Mouse (Mus musculus) ES-Bruce4 (cell line): Measurements from ENCODE around the gene Qrfp. TPM values are rescaled to one million over a fixed set of nuclear protein-coding genes. Genes with fewer than 3 reads are reported as not detected.

Experiments
- H3K27ac ChIP-seq: 2 replicates; pipeline ENCODE4 v1.5.1; 2012; ENCODE audit warnings: low read length, inconsistent platforms; ENCODE audit not compliant: insufficient read depth
- H3K27me3 ChIP-seq: 2 replicates; pipeline ENCODE4 v1.6.1; 2012; ENCODE audit warnings: mild to moderate bottlenecking, low read length, inconsistent platforms; ENCODE audit not compliant: control insufficient read depth, poor library complexity, insufficient read depth, severe bottlenecking
- H3K36me3 ChIP-seq: 2 replicates; pipeline ENCODE4 v1.6.1; 2012; ENCODE audit warnings: inconsistent platforms, mild to moderate bottlenecking, low read length, moderate library complexity; ENCODE audit not compliant: control insufficient read depth, poor library complexity, insufficient read depth, severe bottlenecking
- H3K4me1 ChIP-seq: one replicate; pipeline ENCODE4 v1.8.1; 2011; ENCODE audit warnings: low read length; ENCODE audit not compliant: control insufficient read depth, insufficient read depth
- H3K4me3 ChIP-seq: 2 replicates; pipeline ENCODE4 v1.5.1; 2011; ENCODE audit warnings: low read depth, mild to moderate bottlenecking, low read length
- H3K9ac ChIP-seq: 2 replicates; pipeline ENCODE4 v1.6.1; 2012; ENCODE audit warnings: low read depth, mild to moderate bottlenecking, inconsistent platforms; ENCODE audit not compliant: poor library complexity, severe bottlenecking
- H3K9me3 ChIP-seq: replicated peaks from 2 replicates; pipeline ENCODE4 v1.6.1; 2012; ENCODE audit warnings: mild to moderate bottlenecking, low read length, inconsistent platforms; ENCODE audit not compliant: control insufficient read depth, poor library complexity, insufficient read depth, severe bottlenecking
- CTCF ChIP-seq: IDR thresholded peaks from one replicate; pipeline ENCODE4 v1.8.1; 2011; ENCODE audit warnings: low read depth, low read length
- EP300 ChIP-seq: IDR thresholded peaks from 2 replicates; pipeline ENCODE4 v1.6.1; 2011; ENCODE audit warnings: low read depth, low read length; ENCODE audit not compliant: insufficient read depth
- POLR2A ChIP-seq: IDR thresholded peaks from one replicate; pipeline ENCODE4 v1.8.1; 2011; ENCODE audit warnings: low read length; ENCODE audit not compliant: insufficient read depth
- polyA plus RNA-seq: library from polyadenylated mRNA; stranded (reverse); fragments of >200 nt; gene quantifications from 2 replicates; pipeline ENCODE4 v1.2.4, GENCODE M21; 2011; ENCODE audit warnings: low read depth; ENCODE audit not compliant: missing spikeins, insufficient read depth, insufficient read length

The Qrfp gene
- polyA plus RNA-seq, 1 experiment, result not detected

GRCm38 (mm10) chr2:31823933-31824730 lies 13.8 kb upstream of the Qrfp start:
- H3K4me1 ChIP-seq, result no peaks in the 10 kb centered on the region
- no peaks in the 10 kb centered on the region for H3K36me3 ChIP-seq
- no peaks in the 10 kb centered on the region for H3K27me3 ChIP-seq
- no peak overlapping the region for H3K4me3 ChIP-seq
- no peaks in the 10 kb centered on the region for H3K9me3 ChIP-seq
- H3K9ac ChIP-seq, result no peak overlapping the region
- TF ChIP-seq POLR2A, result no peak
- TF ChIP-seq CTCF, result peak; percentile 71
- no peak for TF ChIP-seq EP300
- H3K27ac ChIP-seq, result no peak overlapping the region

GRCm38 (mm10) chr2:31822524-31823371 lies 12.4 kb upstream of the Qrfp start:
- no peaks in the 10 kb centered on the region for H3K36me3 ChIP-seq
- no peaks in the 10 kb centered on the region for H3K27me3 ChIP-seq
- no peak overlapping the region for H3K9ac ChIP-seq
- TF ChIP-seq POLR2A (no peak), CTCF (no peak), EP300 (no peak)
- H3K4me3 ChIP-seq, result peak overlapping the region; percentile 7
- no peaks in the 10 kb centered on the region for H3K9me3 ChIP-seq
- no peak overlapping the region for H3K27ac ChIP-seq
- H3K4me1 ChIP-seq, result no peaks in the 10 kb centered on the region

GRCm38 (mm10) chr2:31815367-31815766 lies 5.0 kb upstream of the Qrfp start:
- TF ChIP-seq EP300, result no peak
- TF ChIP-seq CTCF, result peak; percentile 88
- TF ChIP-seq POLR2A, result no peak
- Histone ChIP-seq H3K4me3 (no peak overlapping the region), H3K4me1 (no peaks in the 10 kb centered on the region)

GRCm38 (mm10) chr2:31814699-31815098 lies 4.3 kb upstream of the Qrfp start:
- Histone ChIP-seq H3K27ac (no peak overlapping the region), H3K27me3 (no peaks in the 10 kb centered on the region), H3K4me3 (no peak overlapping the region), H3K36me3 (no peaks in the 10 kb centered on the region), H3K9ac (no peak overlapping the region), H3K4me1 (no peaks in the 10 kb centered on the region), H3K9me3 (no peaks in the 10 kb centered on the region)
- TF ChIP-seq POLR2A (no peak), EP300 (no peak), CTCF (no peak)

More at GRCm38 (mm10) chr2:31815367-31815766, 5.0 kb upstream of the Qrfp start:
- H3K36me3 ChIP-seq, result no peaks in the 10 kb centered on the region
- no peaks in the 10 kb centered on the region for H3K9me3 ChIP-seq
- no peak overlapping the region for H3K9ac ChIP-seq
- H3K27me3 ChIP-seq, result no peaks in the 10 kb centered on the region
- no peak overlapping the region for H3K27ac ChIP-seq

GRCm38 (mm10) chr2:31813641-31814040 lies 3.3 kb upstream of the Qrfp start:
- no peak for TF ChIP-seq POLR2A
- no peak for TF ChIP-seq CTCF
- no peak for TF ChIP-seq EP300
- no peaks in the 10 kb centered on the region for H3K9me3 ChIP-seq
- H3K4me3 ChIP-seq, result no peak overlapping the region
- no peaks in the 10 kb centered on the region for H3K4me1 ChIP-seq
- no peaks in the 10 kb centered on the region for H3K36me3 ChIP-seq
- H3K27me3 ChIP-seq, result no peaks in the 10 kb centered on the region
- H3K9ac ChIP-seq, result no peak overlapping the region
- no peak overlapping the region for H3K27ac ChIP-seq
